Mouse (Mus musculus): ENCODE results near the gene Slc25a44. TPM values are rescaled to one million over a fixed set of nuclear protein-coding genes. Genes with fewer than 3 reads are reported as not detected.

Gene Slc25a44
- polyA plus RNA-seq, 1 experiment, result 71.0 TPM

GRCm38 (mm10) chr3:88454762-88455587 is 30.0 kb upstream of the Slc25a44 start:
- Histone ChIP-seq H3K4me1 (ENCODE audit: control insufficient read depth, insufficient read depth, insufficient read length, low read length) (peaks cover 5% of the 10 kb centered on the region), H3K27ac (replicated peaks; ENCODE audit: low read depth, low read length) (peak overlapping the region; percentile 46), H3K4me3 (ENCODE audit: insufficient read depth, low read depth, low read length) (peak overlapping the region; percentile 32; the same call in 1 of the 2 replicates)

DNA sequence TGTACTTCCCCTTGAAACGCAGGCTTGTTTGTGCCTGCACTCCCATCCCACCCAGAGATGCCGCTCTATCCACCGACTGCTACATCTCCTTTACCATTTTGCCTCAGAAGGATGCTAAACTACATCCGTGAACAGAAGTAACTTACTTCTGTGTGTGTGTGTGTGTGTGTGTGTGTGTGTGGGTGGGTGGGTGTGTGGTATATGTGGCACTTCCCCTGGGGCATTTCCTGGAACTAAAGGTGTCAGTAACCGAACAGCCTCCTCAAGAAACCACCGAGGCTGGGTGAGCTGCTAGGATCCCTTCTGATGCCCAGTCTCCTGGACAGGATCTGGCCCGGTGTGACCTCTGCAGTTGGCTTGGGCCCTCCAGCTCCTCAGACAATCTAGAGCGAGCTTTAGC is 29.0 kb upstream of the Slc25a44 start:
- Histone ChIP-seq H3K27ac (replicated peaks; ENCODE audit: low read depth, low read length) (peak overlapping the region; percentile 46), H3K4me1 (ENCODE audit: control insufficient read depth, insufficient read depth, insufficient read length, low read length) (peaks cover 5% of the 10 kb centered on the region), H3K4me3 (ENCODE audit: insufficient read depth, low read depth, low read length) (peak overlapping the region; percentile 32)

GRCm38 (mm10) chr3:88453369-88453768 is 28.4 kb upstream of the Slc25a44 start:
- H3K4me3 ChIP-seq (ENCODE audit: insufficient read depth, low read depth, low read length), result 0 out of 2 replicates have a peak overlapping the region, but pooled peaks have one; percentile 7
- H3K27ac ChIP-seq (replicated peaks; ENCODE audit: low read depth, low read length), result no peak overlapping the region
- peaks cover 6% of the 10 kb centered on the region for H3K4me1 ChIP-seq (ENCODE audit: control insufficient read depth, insufficient read depth, insufficient read length, low read length)

- Histone ChIP-seq H3K4me3 (ENCODE audit: insufficient read depth, low read depth, low read length) (no peak overlapping the region), H3K27ac (replicated peaks; ENCODE audit: low read depth, low read length) (no peak overlapping the region), H3K4me1 (ENCODE audit: control insufficient read depth, insufficient read depth, insufficient read length, low read length) (peaks cover 8% of the 10 kb centered on the region)
These were observed 27.8 kb upstream of the Slc25a44 start for GRCm38 (mm10) chr3:88452716-88453115.

DNA sequence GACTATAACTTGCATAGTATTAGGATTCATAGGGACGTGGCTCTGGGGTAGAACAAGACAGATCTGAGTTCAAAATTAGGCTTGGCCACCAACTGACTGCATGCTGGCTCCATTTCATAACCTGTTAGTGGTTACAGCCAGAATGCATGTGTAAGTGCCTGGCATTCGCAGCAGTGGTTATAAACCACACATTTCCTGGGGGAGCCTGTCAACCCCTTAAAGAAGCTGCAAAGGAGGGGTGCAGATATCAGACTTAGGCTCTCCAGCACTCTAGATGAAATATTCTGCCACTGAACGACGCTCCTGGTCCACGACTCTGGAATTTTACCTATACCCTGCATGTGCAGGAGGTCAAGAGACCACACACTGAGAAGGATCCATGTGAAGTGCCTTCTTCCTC is 27.3 kb upstream of the Slc25a44 start:
- H3K4me1 ChIP-seq (ENCODE audit: control insufficient read depth, insufficient read depth, insufficient read length, low read length), result peaks cover 8% of the 10 kb centered on the region
- H3K27ac ChIP-seq (replicated peaks; ENCODE audit: low read depth, low read length), result no peak overlapping the region
- no peak overlapping the region for H3K4me3 ChIP-seq (ENCODE audit: insufficient read depth, low read depth, low read length)

GRCm38 (mm10) chr3:88450379-88451131 is 25.6 kb upstream of the Slc25a44 start:
- H3K4me1 ChIP-seq (ENCODE audit: control insufficient read depth, insufficient read depth, insufficient read length, low read length), result peaks cover 3% of the 10 kb centered on the region; the same call in 1 of the 2 replicates
- no peak overlapping the region for H3K4me3 ChIP-seq (ENCODE audit: insufficient read depth, low read depth, low read length)
- H3K27ac ChIP-seq (replicated peaks; ENCODE audit: low read depth, low read length), result no peak overlapping the region

GRCm38 (mm10) chr3:88449395-88450023 is 24.6 kb upstream of the Slc25a44 start:
- H3K4me1 ChIP-seq (ENCODE audit: control insufficient read depth, insufficient read depth, insufficient read length, low read length), result peaks cover 3% of the 10 kb centered on the region; the same call in 1 of the 2 replicates
- H3K4me3 ChIP-seq (ENCODE audit: insufficient read depth, low read depth, low read length), result peak overlapping the region; percentile 28
- no peak overlapping the region for H3K27ac ChIP-seq (replicated peaks; ENCODE audit: low read depth, low read length)

DNA sequence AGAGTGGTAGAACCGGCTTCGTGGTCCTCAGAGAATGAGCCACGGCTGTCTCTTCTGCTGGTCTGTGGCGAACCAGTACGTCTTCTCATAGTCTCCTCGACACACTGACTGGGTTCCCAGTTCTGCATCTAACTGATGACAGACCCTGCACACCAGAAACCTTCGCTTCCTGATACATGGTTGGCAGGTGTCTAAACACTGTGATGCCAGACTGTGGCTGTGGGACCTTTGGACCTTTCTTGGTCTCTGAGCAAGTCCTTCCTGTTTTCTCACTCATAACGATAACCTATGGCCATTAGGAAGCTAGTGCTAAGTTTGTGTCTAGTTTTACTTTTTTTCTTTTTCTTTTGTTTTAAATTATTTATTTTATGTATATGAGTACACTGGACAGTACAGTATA is 23.5 kb upstream of the Slc25a44 start:
- Histone ChIP-seq H3K4me1 (ENCODE audit: control insufficient read depth, insufficient read depth, insufficient read length, low read length) (peaks cover 3% of the 10 kb centered on the region; the same call in 1 of the 2 replicates), H3K4me3 (ENCODE audit: insufficient read depth, low read depth, low read length) (no peak overlapping the region), H3K27ac (replicated peaks; ENCODE audit: low read depth, low read length) (no peak overlapping the region; the same call in 1 of the 2 replicates)

- Histone ChIP-seq H3K4me3 (ENCODE audit: insufficient read depth, low read depth, low read length) (no peak overlapping the region), H3K4me1 (ENCODE audit: control insufficient read depth, insufficient read depth, insufficient read length, low read length) (peaks cover 3% of the 10 kb centered on the region; the same call in 1 of the 2 replicates), H3K27ac (replicated peaks; ENCODE audit: low read depth, low read length) (no peak overlapping the region)
These were observed 22.8 kb upstream of the Slc25a44 start for GRCm38 (mm10) chr3:88447676-88448183.

DNA sequence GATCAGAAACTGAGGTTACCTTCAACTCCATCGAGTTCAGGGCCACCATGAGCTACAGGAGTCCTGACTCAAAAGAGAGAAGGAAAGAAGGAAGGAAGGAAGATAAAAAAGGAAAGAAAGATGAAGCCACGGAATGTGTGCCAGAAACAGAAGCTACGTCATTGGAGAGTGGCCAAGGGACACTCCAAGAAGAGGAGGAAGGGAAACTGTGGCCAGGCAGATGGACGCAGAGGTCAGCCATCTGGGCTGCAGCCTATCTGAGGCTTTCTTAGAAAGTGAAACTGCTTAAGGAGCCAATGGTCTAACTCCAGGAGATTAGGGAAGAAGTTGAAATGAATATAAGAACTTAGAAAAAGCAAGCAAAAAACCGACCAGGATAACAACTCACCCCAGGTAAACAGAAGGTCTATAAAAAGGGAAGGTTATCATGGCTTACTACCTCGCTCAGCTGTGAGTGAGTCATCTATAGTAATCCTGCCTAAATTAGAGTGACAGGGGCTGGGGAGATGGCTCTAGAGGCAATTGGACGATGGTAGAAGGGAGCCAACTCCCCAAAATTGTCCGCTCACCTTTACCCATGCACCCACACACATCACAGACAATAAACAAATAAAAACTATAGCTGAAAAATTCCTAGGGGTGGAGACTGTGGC is 21.7 kb upstream of the Slc25a44 start:
- H3K27ac ChIP-seq (replicated peaks; ENCODE audit: low read depth, low read length), result peak overlapping the region; percentile 35; the same call in 1 of the 2 replicates
- peaks cover 3% of the 10 kb centered on the region; the same call in 1 of the 2 replicates for H3K4me1 ChIP-seq (ENCODE audit: control insufficient read depth, insufficient read depth, insufficient read length, low read length)

GRCm38 (mm10) chr3:88442888-88443287 is 17.9 kb upstream of the Slc25a44 start:
- Histone ChIP-seq H3K4me3 (ENCODE audit: insufficient read depth, low read depth, low read length) (no peak overlapping the region), H3K27ac (replicated peaks; ENCODE audit: low read depth, low read length) (no peak overlapping the region; the same call in 1 of the 2 replicates), H3K4me1 (ENCODE audit: control insufficient read depth, insufficient read depth, insufficient read length, low read length) (peaks cover 3% of the 10 kb centered on the region)

More for the DNA sequence above, 21.7 kb upstream of the Slc25a44 start:
- H3K4me3 ChIP-seq (ENCODE audit: insufficient read depth, low read depth, low read length), result no peak overlapping the region

DNA sequence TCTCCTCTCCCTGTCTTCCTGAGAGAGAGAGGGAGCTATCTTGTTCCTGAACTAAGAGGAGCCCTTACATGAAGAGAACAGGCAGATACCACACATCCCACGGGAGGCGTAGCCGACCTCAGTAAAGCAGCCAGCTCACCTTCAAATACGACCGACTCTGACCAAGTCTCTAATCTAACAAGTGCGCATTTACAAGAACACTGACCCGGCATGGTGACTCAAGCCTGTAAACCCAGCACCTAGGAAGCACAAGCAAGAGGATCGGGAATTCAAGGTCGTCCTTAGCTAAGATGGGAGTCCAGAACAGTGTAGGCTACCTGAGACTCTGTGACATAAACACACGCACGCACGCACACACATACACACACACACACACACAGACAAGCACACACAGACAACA is 17.5 kb upstream of the Slc25a44 start:
- Histone ChIP-seq H3K4me3 (ENCODE audit: insufficient read depth, low read depth, low read length) (no peak overlapping the region), H3K27ac (replicated peaks; ENCODE audit: low read depth, low read length) (no peak overlapping the region; the same call in 1 of the 2 replicates), H3K4me1 (ENCODE audit: control insufficient read depth, insufficient read depth, insufficient read length, low read length) (peaks cover 3% of the 10 kb centered on the region)

DNA sequence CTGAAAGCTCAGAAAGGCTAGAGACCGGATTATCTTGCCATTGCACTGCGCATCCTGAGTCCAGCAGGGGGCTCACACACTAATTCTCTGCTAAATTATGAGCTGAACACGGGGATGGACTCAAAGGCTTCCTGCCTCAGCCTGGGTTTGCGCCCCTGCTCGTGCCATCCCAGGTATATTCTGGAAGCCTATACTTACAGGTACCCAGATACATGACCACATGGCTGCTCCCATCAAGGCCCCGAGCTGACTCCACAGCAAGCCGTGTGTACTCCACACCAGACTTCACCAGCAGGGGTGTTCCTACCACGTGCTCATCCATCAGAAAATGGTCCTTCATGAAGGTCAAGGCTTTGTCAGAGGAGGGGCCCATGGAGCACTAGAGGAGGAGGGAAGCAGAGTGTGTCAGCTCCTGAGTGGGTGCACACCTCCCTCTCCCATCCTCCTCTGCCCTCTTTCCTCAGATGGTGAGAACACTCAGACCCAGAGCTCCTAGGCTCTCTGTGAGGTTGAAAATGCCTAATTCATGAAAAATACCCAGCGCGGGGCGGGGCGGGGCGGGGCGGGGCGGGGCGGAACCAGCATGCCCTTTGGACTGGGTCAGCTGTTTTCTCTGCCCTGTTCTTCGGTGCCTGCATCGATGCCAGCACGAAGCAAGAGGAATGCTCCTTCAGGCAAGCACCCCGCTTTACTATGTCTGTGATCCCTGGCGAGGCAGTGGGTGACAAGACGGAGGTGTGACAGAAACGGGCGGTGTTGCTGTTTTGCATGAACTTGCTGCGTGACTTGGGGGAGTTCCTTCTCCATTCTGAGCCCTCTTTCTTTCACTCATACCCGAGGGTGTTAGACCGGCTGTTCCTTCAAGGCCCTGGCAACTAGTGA is 15.8 kb upstream of the Slc25a44 start:
- Histone ChIP-seq H3K4me1 (ENCODE audit: control insufficient read depth, insufficient read depth, insufficient read length, low read length) (peaks cover 3% of the 10 kb centered on the region), H3K27ac (replicated peaks; ENCODE audit: low read depth, low read length) (peak overlapping the region; percentile 57), H3K4me3 (ENCODE audit: insufficient read depth, low read depth, low read length) (peak overlapping the region; percentile 44)

- Histone ChIP-seq H3K27ac (replicated peaks; ENCODE audit: low read depth, low read length) (no peak overlapping the region), H3K4me1 (ENCODE audit: control insufficient read depth, insufficient read depth, insufficient read length, low read length) (peaks cover 3% of the 10 kb centered on the region), H3K4me3 (ENCODE audit: insufficient read depth, low read depth, low read length) (no peak overlapping the region)
These were observed 14.6 kb upstream of the Slc25a44 start for GRCm38 (mm10) chr3:88439582-88439981.

Measured in brown adipose tissue, adult 24 weeks (tissue).